Mouse (Mus musculus) liver, embryonic 14.5 days (tissue): ENCODE measurements at regions not wholly inside any gene's neighbourhood (a gene's known extent, or its start where the extent isn't known, plus 50 kb on each side); places are given as distances from the start of the nearest gene placed in this dataset.

Source experiments
- ATAC-seq: fragments of 200-750 bp; cut with Nextera tagmentation; 2 replicates; pipeline ENCODE4 v1.8.0; 2017; ENCODE audit warnings: moderate number of reproducible peaks, mild to moderate bottlenecking, moderate library complexity; ENCODE audit not compliant: insufficient read depth
- DNase-seq, 3 experiments: peaks; one replicate each; pipeline ENCODE4 v3.0.0-alpha.2; 2012 to 2013; ENCODE audit warnings: low read depth in 3 of 3, low spot score in 3 of 3
- H3K27ac ChIP-seq: fragments of 300-500 bp; sonication (generic); 2 replicates; pipeline ENCODE4 v1.5.1; 2014; ENCODE audit warnings: moderate library complexity, mild to moderate bottlenecking, control low read depth, inconsistent platforms
- H3K27me3 ChIP-seq: fragments of 300-500 bp; sonication (generic); 2 replicates; pipeline ENCODE4 v1.6.1; 2014; ENCODE audit warnings: mild to moderate bottlenecking, low read length, moderate library complexity; ENCODE audit not compliant: control insufficient read depth, insufficient read depth
- H3K36me3 ChIP-seq: fragments of 300-500 bp; sonication (generic); replicated peaks from 2 replicates; pipeline ENCODE4 v1.6.1; 2014; ENCODE audit warnings: low read depth; ENCODE audit not compliant: control insufficient read depth, insufficient read depth
- H3K4me1 ChIP-seq, 2 experiments: fragments of 200-500 bp in 1 of 2; fragments of 300-500 bp in 1 of 2; sonication (generic) in 1 of 2; replicated peaks; 2 replicates each; pipeline ENCODE4 v1.6.1; 2012 to 2014; ENCODE audit warnings: antibody characterized with exemption in 1 of 2, inconsistent platforms in 1 of 2, low read length in 1 of 2; ENCODE audit not compliant: control insufficient read depth in 2 of 2, insufficient read depth in 2 of 2
- H3K4me2 ChIP-seq: fragments of 300-500 bp; sonication (generic); 2 replicates; pipeline ENCODE4 v1.6.1; 2014; ENCODE audit warnings: low read depth, mild to moderate bottlenecking, control low read depth, moderate library complexity
- H3K4me3 ChIP-seq, 2 experiments: fragments of 200-500 bp in 1 of 2; fragments of 300-500 bp in 1 of 2; sonication (generic) in 1 of 2; 2 replicates each; pipeline ENCODE4 v1.5.1; 2012 to 2014; ENCODE audit warnings: low read depth in 2 of 2, low read length in 2 of 2, mild to moderate bottlenecking in 2 of 2, control low read depth in 1 of 2, inconsistent platforms in 1 of 2, moderate library complexity in 1 of 2; ENCODE audit not compliant: insufficient read depth in 1 of 2
- H3K9ac ChIP-seq: fragments of 300-500 bp; sonication (generic); replicated peaks from 2 replicates; pipeline ENCODE4 v1.6.1; 2014; ENCODE audit warnings: mild to moderate bottlenecking, control low read depth, moderate library complexity
- H3K9me3 ChIP-seq: fragments of 300-500 bp; sonication (generic); 2 replicates; pipeline ENCODE4 v1.6.1; 2016; ENCODE audit warnings: low read length, mixed read lengths; ENCODE audit not compliant: control insufficient read depth
- CTCF ChIP-seq: IDR thresholded peaks from 2 replicates; pipeline ENCODE4 v1.5.1; 2016; ENCODE audit warnings: antibody characterized with exemption, low read depth, control low read depth
- EP300 ChIP-seq: IDR thresholded peaks from 2 replicates; pipeline ENCODE4 v1.6.1; 2016; ENCODE audit warnings: antibody characterized with exemption, low read depth
- WGBS: fragments of 180-500 bp; shearing (Covaris S2); extraction: QIAGEN DNeasy Blood & Tissue Kit; methylation state at CpG from one replicate; pipeline ENCODE4 v1.1.7; 2014; ENCODE audit not compliant: insufficient replicate concordance; 5-methylcytosine and 5-hydroxymethylcytosine counted together

GRCm38 (mm10) chr1:35694775-35695591 lies 373.2 kb upstream of the Hs6st1 start:
- H3K27ac ChIP-seq, result no peak overlapping the region
- H3K9ac ChIP-seq, result no peak overlapping the region
- no peak overlapping the region for H3K4me3 ChIP-seq
- H3K4me1 ChIP-seq, result no peaks in the 10 kb centered on the region
- DNase-seq (no peak), ATAC-seq (no peak)
- TF ChIP-seq EP300 (no peak), CTCF (no peak)
- H3K36me3 ChIP-seq, result no peaks in the 10 kb centered on the region
- no peaks in the 10 kb centered on the region for H3K27me3 ChIP-seq
- H3K9me3 ChIP-seq, result no peaks in the 10 kb centered on the region
- WGBS, result 64% methylated on average over 15 of the region's 15 CpGs
- H3K4me2 ChIP-seq, result no peak overlapping the region

GRCm38 (mm10) chr1:35697218-35697617 lies 371.0 kb upstream of the Hs6st1 start:
- Histone ChIP-seq H3K36me3 (no peaks in the 10 kb centered on the region), H3K4me2 (no peak overlapping the region), H3K4me1 (no peaks in the 10 kb centered on the region), H3K27me3 (no peaks in the 10 kb centered on the region), H3K9ac (no peak overlapping the region), H3K9me3 (no peaks in the 10 kb centered on the region), H3K27ac (no peak overlapping the region), H3K4me3 (no peak overlapping the region)
- no peak for TF ChIP-seq CTCF
- no peak for TF ChIP-seq EP300
- DNase-seq (no peak), ATAC-seq (no peak)
- WGBS, result 26% methylated on average over 4 of the region's 4 CpGs

- 23% methylated on average over 10 of the region's 10 CpGs for WGBS
- ATAC-seq, result no peak
These were observed 370.2 kb upstream of the Hs6st1 start for GRCm38 (mm10) chr1:35697834-35698500.

GRCm38 (mm10) chr1:35702585-35702984 lies 365.6 kb upstream of the Hs6st1 start:
- TF ChIP-seq CTCF (no peak), EP300 (no peak)
- no peak for DNase-seq
- H3K4me1 ChIP-seq, result no peaks in the 10 kb centered on the region
- H3K4me2 ChIP-seq, result no peak overlapping the region
- no peaks in the 10 kb centered on the region for H3K9me3 ChIP-seq
- WGBS, result 20% methylated on average over 1 of the region's 1 CpGs
- H3K4me3 ChIP-seq, result no peak overlapping the region
- no peak overlapping the region for H3K27ac ChIP-seq
- no peaks in the 10 kb centered on the region for H3K36me3 ChIP-seq
- ATAC-seq, result no peak
- H3K27me3 ChIP-seq, result no peaks in the 10 kb centered on the region
- no peak overlapping the region for H3K9ac ChIP-seq

More at GRCm38 (mm10) chr1:35697834-35698500, 370.2 kb upstream of the Hs6st1 start:
- no peak for DNase-seq
- no peak overlapping the region for H3K4me3 ChIP-seq
- no peaks in the 10 kb centered on the region for H3K9me3 ChIP-seq
- H3K4me2 ChIP-seq, result no peak overlapping the region
- no peaks in the 10 kb centered on the region for H3K36me3 ChIP-seq
- H3K9ac ChIP-seq, result no peak overlapping the region
- H3K4me1 ChIP-seq, result no peaks in the 10 kb centered on the region
- H3K27ac ChIP-seq, result no peak overlapping the region
- no peaks in the 10 kb centered on the region for H3K27me3 ChIP-seq
- no peak for TF ChIP-seq CTCF
- TF ChIP-seq EP300, result no peak

GRCm38 (mm10) chr1:35706336-35706735 lies 361.9 kb upstream of the Hs6st1 start:
- TF ChIP-seq EP300 (no peak), CTCF (no peak)
- ATAC-seq (no peak), DNase-seq (no peak)
- H3K4me3 ChIP-seq, result no peak overlapping the region
- H3K27me3 ChIP-seq, result no peaks in the 10 kb centered on the region
- H3K4me2 ChIP-seq, result no peak overlapping the region
- 50% methylated on average over 6 of the region's 6 CpGs for WGBS
- H3K9me3 ChIP-seq, result no peaks in the 10 kb centered on the region
- no peak overlapping the region for H3K9ac ChIP-seq
- no peak overlapping the region for H3K27ac ChIP-seq
- no peaks in the 10 kb centered on the region for H3K36me3 ChIP-seq
- H3K4me1 ChIP-seq, result no peaks in the 10 kb centered on the region
